Mouse (Mus musculus) liver, postnatal 0 days (tissue): ENCODE measurements around the gene Rnf25. TPM values are rescaled to one million over a fixed set of nuclear protein-coding genes. Genes with fewer than 3 reads are reported as not detected.

Source experiments
- ATAC-seq: fragments of 200-750 bp; cut with Nextera tagmentation; 2 replicates; pipeline ENCODE4 v1.8.0; 2017; ENCODE audit warnings: mild to moderate bottlenecking, moderate library complexity
- DNase-seq: peaks from one replicate; pipeline ENCODE4 v3.0.0-alpha.2; 2016
- H3K27ac ChIP-seq: fragments of 300-500 bp; sonication (generic); 2 replicates; pipeline ENCODE4 v1.5.1; 2014; ENCODE audit warnings: antibody characterized with exemption, moderate library complexity, mild to moderate bottlenecking, low read depth
- H3K27me3 ChIP-seq: fragments of 300-500 bp; sonication (generic); 2 replicates; pipeline ENCODE4 v1.6.1; 2014; ENCODE audit warnings: low read length, control low read depth, mixed read lengths; ENCODE audit not compliant: insufficient read depth
- H3K36me3 ChIP-seq: fragments of 300-500 bp; sonication (generic); replicated peaks from 2 replicates; pipeline ENCODE4 v1.6.1; 2014; ENCODE audit warnings: mild to moderate bottlenecking, control low read depth, low read length, moderate library complexity, mixed read lengths; ENCODE audit not compliant: insufficient read depth
- H3K4me1 ChIP-seq: fragments of 300-500 bp; sonication (generic); 2 replicates; pipeline ENCODE4 v1.6.1; 2014; ENCODE audit warnings: antibody characterized with exemption, mild to moderate bottlenecking, control low read depth; ENCODE audit not compliant: insufficient read depth
- H3K4me2 ChIP-seq: fragments of 300-500 bp; sonication (generic); 2 replicates; pipeline ENCODE4 v1.6.1; 2014; ENCODE audit warnings: low read depth, mild to moderate bottlenecking, low read length, moderate library complexity, mixed read lengths
- H3K4me3 ChIP-seq: fragments of 300-500 bp; sonication (generic); 2 replicates; pipeline ENCODE4 v1.5.1; 2014; ENCODE audit warnings: low read depth, low read length
- H3K9ac ChIP-seq: fragments of 300-500 bp; sonication (generic); replicated peaks from 2 replicates; pipeline ENCODE4 v1.6.1; 2014; ENCODE audit warnings: mild to moderate bottlenecking, moderate library complexity
- H3K9me3 ChIP-seq: fragments of 300-500 bp; sonication (generic); 2 replicates; pipeline ENCODE4 v1.6.1; 2016; ENCODE audit warnings: mild to moderate bottlenecking, control low read depth, low read length, mixed read lengths
- CTCF ChIP-seq: sonication (generic); IDR thresholded peaks from 2 replicates; pipeline ENCODE4 v1.5.1; 2016; ENCODE audit warnings: antibody characterized with exemption, low read depth
- EP300 ChIP-seq: IDR thresholded peaks from 2 replicates; pipeline ENCODE4 v1.6.1; 2016; ENCODE audit warnings: antibody characterized with exemption, low read depth, mild to moderate bottlenecking
- WGBS: fragments of 180-500 bp; shearing (Covaris S2); extraction: QIAGEN DNeasy Blood & Tissue Kit; methylation state at CpG from one replicate; pipeline ENCODE4 v1.1.7; 2014; ENCODE audit not compliant: insufficient replicate concordance; 5-methylcytosine and 5-hydroxymethylcytosine counted together
- polyA plus RNA-seq: library from polyadenylated mRNA; unstranded; fragments of >200 nt; fragmentation: Nextera tagmentation; extraction: Ambion mirVana; gene quantifications from 2 replicates; pipeline ENCODE4 v1.2.1, GENCODE M21; 2015

Rnf25 gene
- polyA plus RNA-seq, 1 experiment from 2014 or later = 10.8 TPM

DNA sequence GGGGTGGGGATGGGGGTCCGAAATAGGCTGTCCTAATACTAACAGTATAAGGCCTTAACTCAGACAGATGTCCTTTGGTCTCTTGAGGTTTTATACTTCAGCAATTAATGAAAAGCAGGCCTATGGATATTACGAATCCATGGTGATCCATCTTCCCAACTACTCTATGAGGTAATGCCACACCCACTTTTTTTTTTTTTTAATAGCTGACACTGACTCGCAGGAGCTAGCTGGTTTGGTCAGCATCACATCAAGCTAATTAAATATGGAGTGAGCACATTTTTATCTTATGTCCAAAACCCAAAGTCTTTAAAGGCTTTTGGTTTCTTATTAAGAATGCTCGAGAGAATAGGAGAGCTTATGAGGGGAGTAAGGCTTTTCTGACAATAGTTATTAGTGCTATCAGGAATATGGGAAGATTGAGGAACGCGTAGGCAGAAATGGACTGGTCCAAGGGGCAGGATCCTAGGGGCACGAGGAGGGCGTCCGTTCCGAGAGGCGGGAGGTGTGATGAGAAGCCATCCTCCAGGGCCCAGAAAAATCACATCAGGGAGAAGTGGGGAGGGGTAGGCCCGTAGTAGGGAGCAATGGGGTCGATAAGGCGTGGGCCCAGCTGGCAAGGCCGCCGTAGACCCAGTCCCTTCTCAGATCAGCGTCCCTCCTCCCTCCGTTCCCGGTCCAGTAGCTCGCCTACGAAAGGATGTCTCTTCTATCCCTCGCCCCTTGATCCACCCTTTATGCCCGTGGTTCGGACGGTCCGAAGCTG lies 513 bp downstream of the Rnf25 start:
- H3K4me2 ChIP-seq = peak overlapping the region; percentile 84
- no peaks in the 10 kb centered on the region for H3K27me3 ChIP-seq
- ATAC-seq (peak; percentile 62), DNase-seq (no peak)
- H3K36me3 ChIP-seq = peaks cover 20% of the 10 kb centered on the region
- H3K9ac ChIP-seq = peak overlapping the region; percentile 78
- no peaks in the 10 kb centered on the region for H3K9me3 ChIP-seq
- peak overlapping the region; percentile 79 for H3K4me3 ChIP-seq
- 8% methylated on average over 24 of the region's 26 CpGs for WGBS
- H3K4me1 ChIP-seq = peaks cover 10% of the 10 kb centered on the region; the same call in 1 of the 2 replicates
- H3K27ac ChIP-seq = peak overlapping the region; percentile 36
- no peak for TF ChIP-seq EP300
- TF ChIP-seq CTCF = no peak

GRCm38 (mm10) chr1:74594434-74594833 lies 6.8 kb downstream of the Rnf25 start:
- H3K27ac ChIP-seq = 0 out of 2 replicates have a peak overlapping the region, but pooled peaks have one; percentile 51
- ATAC-seq (no peak), DNase-seq (no peak)
- peak overlapping the region; percentile 18; the same call in 1 of the 2 replicates for H3K4me2 ChIP-seq
- WGBS = 40% methylated on average over 8 of the region's 8 CpGs
- peaks cover 69% of the 10 kb centered on the region for H3K36me3 ChIP-seq
- no peak for TF ChIP-seq EP300
- TF ChIP-seq CTCF = no peak
- no peaks in the 10 kb centered on the region for H3K4me1 ChIP-seq
- no peaks in the 10 kb centered on the region for H3K27me3 ChIP-seq
- no peak overlapping the region for H3K9ac ChIP-seq
- H3K4me3 ChIP-seq = no peak overlapping the region
- no peaks in the 10 kb centered on the region for H3K9me3 ChIP-seq

- ATAC-seq = peak; percentile 97
- H3K4me1 ChIP-seq = peaks cover 15% of the 10 kb centered on the region
- DNase-seq = peak; percentile 98
- TF ChIP-seq CTCF = peak; percentile 39; the same call in 1 of the 2 replicates
- TF ChIP-seq EP300 = peak; percentile 65; the same call in 1 of the 2 replicates
- peak within 1 kb of the TSS; percentile 79 for H3K27ac ChIP-seq
- under 1% methylated on average over 37 of the region's 48 CpGs for WGBS
- peaks cover 32% of the 10 kb centered on the region for H3K36me3 ChIP-seq
- no peaks in the 10 kb centered on the region for H3K27me3 ChIP-seq
- H3K4me3 ChIP-seq = peak within 1 kb of the TSS; percentile 73
- peak within 1 kb of the TSS; percentile 77 for H3K4me2 ChIP-seq
- H3K9ac ChIP-seq = peak within 1 kb of the TSS; percentile 64
- no peaks in the 10 kb centered on the region for H3K9me3 ChIP-seq
Observed at GRCm38 (mm10) chr1:74587773-74588445, 13.3 kb downstream of the Rnf25 start, which contains the start of the genes Zfp142 and Bcs1l. Gene Zfp142, minus strand, starts transcription at chr1:74588246. Gene Bcs1l, plus strand, starts transcription at chr1:74588289.

GRCm38 (mm10) chr1:74587233-74587772 lies 13.9 kb downstream of the Rnf25 start:
- H3K9me3 ChIP-seq = no peaks in the 10 kb centered on the region
- no peaks in the 10 kb centered on the region for H3K27me3 ChIP-seq
- H3K9ac ChIP-seq = peak overlapping the region; percentile 64
- H3K4me3 ChIP-seq = peak overlapping the region; percentile 73
- ATAC-seq = no peak
- H3K4me2 ChIP-seq = peak overlapping the region; percentile 77
- under 1% methylated on average over 24 of the region's 24 CpGs for WGBS
- H3K27ac ChIP-seq = peak overlapping the region; percentile 79
- peaks cover 15% of the 10 kb centered on the region for H3K4me1 ChIP-seq
- H3K36me3 ChIP-seq = peaks cover 29% of the 10 kb centered on the region
- DNase-seq = no peak
- TF ChIP-seq CTCF = no peak
- no peak for TF ChIP-seq EP300

- Histone ChIP-seq H3K4me3 (no peak overlapping the region), H3K9me3 (no peaks in the 10 kb centered on the region), H3K9ac (no peak overlapping the region), H3K36me3 (peaks cover 16% of the 10 kb centered on the region), H3K4me1 (peaks cover 15% of the 10 kb centered on the region), H3K27ac (no peak overlapping the region), H3K27me3 (no peaks in the 10 kb centered on the region), H3K4me2 (no peak overlapping the region)
- ATAC-seq (no peak), DNase-seq (no peak)
- TF ChIP-seq EP300 = peak; percentile 32; the same call in 1 of the 2 replicates
- TF ChIP-seq CTCF = no peak
- WGBS = 78% methylated on average over 3 of the region's 3 CpGs
Observed at GRCm38 (mm10) chr1:74584616-74585398, 16.4 kb downstream of the Rnf25 start.
